Mouse (Mus musculus) heart, postnatal 0 days (tissue): ENCODE data around the gene Vangl1. TPM values are rescaled to one million over a fixed set of nuclear protein-coding genes. Genes with fewer than 3 reads are reported as not detected.

Experiments used
- ATAC-seq: fragments of 200-750 bp; cut with Nextera tagmentation; 2 replicates; pipeline ENCODE4 v1.8.0; 2017; ENCODE audit warnings: low read depth, moderate number of reproducible peaks, moderate library complexity; ENCODE audit not compliant: insufficient read depth
- DNase-seq: peaks from one replicate; pipeline ENCODE4 v3.0.0-alpha.2; 2016; ENCODE audit warnings: low spot score
- H3K27ac ChIP-seq: fragments of 300-500 bp; sonication (generic); 2 replicates; pipeline ENCODE4 v1.5.1; 2014; ENCODE audit warnings: low read depth, mild to moderate bottlenecking
- H3K27me3 ChIP-seq: fragments of 300-500 bp; sonication (generic); 2 replicates; pipeline ENCODE4 v1.6.1; 2014; ENCODE audit warnings: low read length, mixed read lengths; ENCODE audit not compliant: control insufficient read depth, insufficient read depth
- H3K36me3 ChIP-seq: fragments of 300-500 bp; sonication (generic); replicated peaks from 2 replicates; pipeline ENCODE4 v1.6.1; 2014; ENCODE audit warnings: low read length, mixed read lengths; ENCODE audit not compliant: control insufficient read depth, insufficient read depth
- H3K4me1 ChIP-seq: fragments of 300-500 bp; sonication (generic); 2 replicates; pipeline ENCODE4 v1.6.1; 2014; ENCODE audit warnings: antibody characterized with exemption; ENCODE audit not compliant: control insufficient read depth, insufficient read depth
- H3K4me2 ChIP-seq: fragments of 300-500 bp; sonication (generic); 2 replicates; pipeline ENCODE4 v1.6.1; 2014; ENCODE audit warnings: low read depth, mild to moderate bottlenecking, low read length, moderate library complexity
- H3K4me3 ChIP-seq: fragments of 300-500 bp; sonication (generic); 2 replicates; pipeline ENCODE4 v1.5.1; 2014; ENCODE audit warnings: low read depth, low read length
- H3K9ac ChIP-seq: fragments of 300-500 bp; sonication (generic); replicated peaks from 2 replicates; pipeline ENCODE4 v1.6.1; 2014; ENCODE audit warnings: low read depth, low read length, mixed read lengths
- H3K9me3 ChIP-seq: fragments of 300-500 bp; sonication (generic); replicated peaks from 2 replicates; pipeline ENCODE4 v1.6.1; 2016; ENCODE audit warnings: low read length; ENCODE audit not compliant: control insufficient read depth
- CTCF ChIP-seq: IDR thresholded peaks from 2 replicates; pipeline ENCODE4 v1.5.1; 2016; ENCODE audit warnings: antibody characterized with exemption, control low read depth, low read depth
- EP300 ChIP-seq: IDR thresholded peaks from 2 replicates; pipeline ENCODE4 v1.6.1; 2016; ENCODE audit warnings: antibody characterized with exemption, low read depth
- WGBS: fragments of 180-500 bp; shearing (Covaris S2); extraction: QIAGEN DNeasy Blood & Tissue Kit; methylation state at CpG from one replicate; pipeline ENCODE4 v1.1.7; 2014; 5-methylcytosine and 5-hydroxymethylcytosine counted together
- polyA plus RNA-seq: library from polyadenylated mRNA; unstranded; fragments of >200 nt; fragmentation: Nextera tagmentation; extraction: Ambion mirVana; gene quantifications from 2 replicates; pipeline ENCODE4 v1.2.1, GENCODE M21; 2015
- total RNA-seq: library from RNA; depleted of rRNA; stranded (reverse); fragments of >200 nt; gene quantifications from 2 replicates; pipeline ENCODE4 v1.2.3, GENCODE M21; 2014; ENCODE audit warnings: low replicate concordance

The Vangl1 gene
- total and polyA plus RNA-seq, 2 experiments from 2014 or later: 12.4 to 37.5 TPM

- DNase-seq: no peak
- H3K36me3 ChIP-seq: peaks cover 73% of the 10 kb centered on the region
- WGBS: 66% methylated on average over 1 of the region's 1 CpGs
- H3K27ac ChIP-seq: no peak overlapping the region
- no peaks in the 10 kb centered on the region for H3K4me1 ChIP-seq
- H3K4me3 ChIP-seq: no peak overlapping the region
- no peaks in the 10 kb centered on the region for H3K27me3 ChIP-seq
- H3K4me2 ChIP-seq: no peak overlapping the region
- H3K9me3 ChIP-seq: no peaks in the 10 kb centered on the region
- TF ChIP-seq CTCF (no peak), EP300 (no peak)
- no peak for ATAC-seq
- no peak overlapping the region for H3K9ac ChIP-seq
Observed at GRCm38 (mm10) chr3:102125546-102125945, 78.9 kb downstream of the Vangl1 start.

GRCm38 (mm10) chr3:102123654-102124053 is 80.8 kb downstream of the Vangl1 start:
- Histone ChIP-seq H3K27me3 (no peaks in the 10 kb centered on the region), H3K9ac (no peak overlapping the region), H3K36me3 (peaks cover 80% of the 10 kb centered on the region), H3K4me1 (no peaks in the 10 kb centered on the region), H3K4me2 (no peak overlapping the region), H3K4me3 (no peak overlapping the region), H3K27ac (no peak overlapping the region), H3K9me3 (no peaks in the 10 kb centered on the region)
- 60% methylated on average over 6 of the region's 6 CpGs for WGBS
- TF ChIP-seq EP300 (no peak), CTCF (no peak)
- ATAC-seq (no peak), DNase-seq (no peak)

GRCm38 (mm10) chr3:102122046-102122445 is 82.4 kb downstream of the Vangl1 start:
- ATAC-seq (no peak; the same call in 1 of the 2 replicates), DNase-seq (no peak)
- TF ChIP-seq EP300 (no peak), CTCF (peak; percentile 51)
- H3K4me2 ChIP-seq: no peak overlapping the region
- H3K9me3 ChIP-seq: no peaks in the 10 kb centered on the region
- no peak overlapping the region for H3K9ac ChIP-seq
- 68% methylated on average over 7 of the region's 7 CpGs for WGBS
- H3K27ac ChIP-seq: no peak overlapping the region
- H3K4me1 ChIP-seq: no peaks in the 10 kb centered on the region
- peaks cover 78% of the 10 kb centered on the region for H3K36me3 ChIP-seq
- H3K27me3 ChIP-seq: no peaks in the 10 kb centered on the region
- no peak overlapping the region for H3K4me3 ChIP-seq

GRCm38 (mm10) chr3:102120947-102121346 is 83.5 kb downstream of the Vangl1 start:
- TF ChIP-seq CTCF (peak; percentile 21; the same call in 1 of the 2 replicates), EP300 (no peak)
- ATAC-seq (no peak), DNase-seq (no peak)
- H3K36me3 ChIP-seq: peaks cover 78% of the 10 kb centered on the region
- H3K9ac ChIP-seq: no peak overlapping the region
- H3K4me1 ChIP-seq: no peaks in the 10 kb centered on the region
- no peaks in the 10 kb centered on the region for H3K27me3 ChIP-seq
- no peaks in the 10 kb centered on the region for H3K9me3 ChIP-seq
- no peak overlapping the region for H3K27ac ChIP-seq
- no peak overlapping the region for H3K4me2 ChIP-seq
- H3K4me3 ChIP-seq: no peak overlapping the region

GRCm38 (mm10) chr3:102111979-102112599 is 92.4 kb downstream of the Vangl1 start:
- no peak overlapping the region for H3K9ac ChIP-seq
- TF ChIP-seq CTCF (no peak), EP300 (no peak)
- peaks cover 52% of the 10 kb centered on the region for H3K36me3 ChIP-seq
- 46% methylated on average over 7 of the region's 7 CpGs for WGBS
- no peak for DNase-seq
- no peaks in the 10 kb centered on the region for H3K4me1 ChIP-seq
- no peaks in the 10 kb centered on the region for H3K9me3 ChIP-seq
- no peak overlapping the region for H3K4me2 ChIP-seq
- H3K27ac ChIP-seq: peak overlapping the region; percentile 66
- peak; percentile 79 for ATAC-seq
- no peaks in the 10 kb centered on the region for H3K27me3 ChIP-seq
- no peak overlapping the region for H3K4me3 ChIP-seq

GRCm38 (mm10) chr3:102108201-102108600 is 96.3 kb downstream of the Vangl1 start:
- 83% methylated on average over 3 of the region's 3 CpGs for WGBS

More at GRCm38 (mm10) chr3:102108201-102108600, 96.3 kb downstream of the Vangl1 start:
- Histone ChIP-seq H3K4me1 (no peaks in the 10 kb centered on the region), H3K9me3 (no peaks in the 10 kb centered on the region), H3K36me3 (peaks cover 15% of the 10 kb centered on the region), H3K4me3 (no peak overlapping the region), H3K27me3 (no peaks in the 10 kb centered on the region), H3K27ac (no peak overlapping the region), H3K9ac (no peak overlapping the region), H3K4me2 (no peak overlapping the region)
- ATAC-seq: no peak
- TF ChIP-seq CTCF (no peak), EP300 (no peak)
- no peak for DNase-seq
